11 mouse cellular contexts compared by ENCODE assay signal in genomic region chr2:28495207-28495756, GRCm38 (mm10). TPM values are rescaled to one million over a fixed set of nuclear protein-coding genes. Genes with fewer than 3 reads are reported as not detected.
A peak's percentile ranks its signal among the peaks of the same experiment; 100 is the strongest.
DNase-seq lines count a peak whose midpoint lies in the region; ATAC-seq and TF ChIP-seq lines count a peak whose summit lies in the region.
"Had no signal": no experiment of that assay in that cellular context is flagged by ENCODE, and none has a peak within 500 bp of the region (broad histone marks: within the 10 kb centered on the region; RNA-seq: fewer than 3 reads in every experiment).

No protein-coding gene starts in this region.

- no peaks in the 10 kb centered on the region for H3K27me3 ChIP-seq in forebrain, postnatal 0 days (ENCODE audit: insufficient read depth, low read length)
- no peaks in the 10 kb centered on the region for H3K27me3 ChIP-seq in forebrain, embryonic 16.5 days (replicated peaks; ENCODE audit: control insufficient read depth, insufficient read depth, low read length)
- no peaks in the 10 kb centered on the region for H3K27me3 ChIP-seq in kidney, embryonic 16.5 days (ENCODE audit: insufficient read depth, low read length)
- H3K27me3 ChIP-seq in small intestine, adult 2 months (ENCODE audit: control insufficient read depth, insufficient read depth, low read length): no peaks in the 10 kb centered on the region
- H3K27me3 ChIP-seq: embryonic facial prominence, embryonic 12.5 days; hindbrain, embryonic 15.5 days had no signal

- 87% methylated on average over 14 of the region's 14 CpGs for WGBS in forebrain, postnatal 0 days
- 85% methylated on average over 14 of the region's 14 CpGs for WGBS in forebrain, embryonic 16.5 days
- 62% methylated on average over 14 of the region's 14 CpGs for WGBS in kidney, embryonic 16.5 days
- WGBS in small intestine, adult 2 months: 68% methylated on average over 14 of the region's 14 CpGs

- no peaks in the 10 kb centered on the region for H3K9me3 ChIP-seq in forebrain, postnatal 0 days (ENCODE audit: low read length)
- no peaks in the 10 kb centered on the region for H3K9me3 ChIP-seq in forebrain, embryonic 16.5 days (ENCODE audit: control insufficient read depth, low read length)
- H3K9me3 ChIP-seq in kidney, embryonic 16.5 days (ENCODE audit: low read length): no peaks in the 10 kb centered on the region
- H3K9me3 ChIP-seq: embryonic facial prominence, embryonic 12.5 days; G1E; hindbrain, embryonic 15.5 days had no signal

- H3K4me3 ChIP-seq in forebrain, postnatal 0 days (ENCODE audit: low read depth, low read length): no peak overlapping the region
- H3K4me3 ChIP-seq in forebrain, embryonic 16.5 days (replicated peaks; ENCODE audit: low read length): no peak overlapping the region
- H3K4me3 ChIP-seq in kidney, embryonic 16.5 days (ENCODE audit: low read length): peak overlapping the region; percentile 7; the same call in 1 of the 2 replicates
- H3K4me3 ChIP-seq in small intestine, adult 2 months (ENCODE audit: low read depth, low read length): peak overlapping the region; percentile 26; the same call in 1 of the 2 replicates
- H3K4me3 ChIP-seq: embryonic facial prominence, embryonic 12.5 days; hindbrain, embryonic 15.5 days had no signal

- TF ChIP-seq POLR2A in small intestine, adult 2 months (IDR thresholded peaks at IDR 0.05; ENCODE audit: low read depth, low read length): no peak

- no peaks in the 10 kb centered on the region for H3K36me3 ChIP-seq in forebrain, postnatal 0 days (ENCODE audit: insufficient read depth)
- H3K36me3 ChIP-seq in forebrain, embryonic 16.5 days (ENCODE audit: control insufficient read depth, insufficient read depth): no peaks in the 10 kb centered on the region
- H3K36me3 ChIP-seq in kidney, embryonic 16.5 days (ENCODE audit: insufficient read depth, low read length): no peaks in the 10 kb centered on the region
- no peaks in the 10 kb centered on the region for H3K36me3 ChIP-seq in small intestine, adult 2 months (ENCODE audit: control insufficient read depth, insufficient read depth, low read length)
- H3K36me3 ChIP-seq: embryonic facial prominence, embryonic 12.5 days; G1E; hindbrain, embryonic 15.5 days had no signal

- ATAC-seq in forebrain, postnatal 0 days: no peak
- ATAC-seq in forebrain, embryonic 16.5 days: no peak
- ATAC-seq in kidney, embryonic 16.5 days (ENCODE audit: low FRiP score, low TSS enrichment): no peak
- ATAC-seq in erythroblast, adult 5-6 weeks (replicated peaks; ENCODE audit: low FRiP score, poor library complexity, severe bottlenecking): no peak

- TF ChIP-seq CTCF in forebrain, postnatal 0 days (IDR thresholded peaks at IDR 0.05; ENCODE audit: low read depth): peak; percentile 47
- peak; percentile 41; the same call in 1 of the 2 replicates for TF ChIP-seq CTCF in small intestine, adult 2 months (IDR thresholded peaks at IDR 0.05; ENCODE audit: extremely low read depth, insufficient read length, insufficient replicate concordance, low read depth, low read length)

- H3K4me2 ChIP-seq in forebrain, postnatal 0 days (ENCODE audit: low read depth): no peak overlapping the region
- H3K4me2 ChIP-seq in forebrain, embryonic 16.5 days (ENCODE audit: low read length): no peak overlapping the region
- H3K4me2 ChIP-seq in kidney, embryonic 16.5 days (replicated peaks; ENCODE audit: low read depth, low read length): peak overlapping the region; percentile 30
- H3K4me2 ChIP-seq: embryonic facial prominence, embryonic 12.5 days; hindbrain, embryonic 15.5 days had no signal

- DNase-seq in forebrain, postnatal 0 days: no peak
- DNase-seq in right cerebral cortex, adult 2 months (ENCODE audit: low spot score in 2 of 2): peak; percentile 31 to 43
- no peak for DNase-seq in right cerebral cortex, adult 18-20 months
- no peak for DNase-seq in retina, embryonic 14.5 days (ENCODE audit: low spot score)

- H3K4me1 ChIP-seq in forebrain, postnatal 0 days (ENCODE audit: insufficient read depth): no peaks in the 10 kb centered on the region
- H3K4me1 ChIP-seq in forebrain, embryonic 16.5 days (replicated peaks; ENCODE audit: control insufficient read depth, insufficient read depth, low read length): no peaks in the 10 kb centered on the region
- peaks cover 6% of the 10 kb centered on the region; the same call in 1 of the 2 replicates for H3K4me1 ChIP-seq in kidney, embryonic 16.5 days (ENCODE audit: insufficient read depth, low read length)
- peaks cover 13% of the 10 kb centered on the region for H3K4me1 ChIP-seq in small intestine, adult 2 months (ENCODE audit: control insufficient read depth, insufficient read depth, insufficient read length, low read length)
- H3K4me1 ChIP-seq: embryonic facial prominence, embryonic 12.5 days; hindbrain, embryonic 15.5 days had no signal

- no peak overlapping the region for H3K27ac ChIP-seq in forebrain, postnatal 0 days (ENCODE audit: low read depth, low read length)
- no peak overlapping the region for H3K27ac ChIP-seq in forebrain, embryonic 16.5 days (ENCODE audit: low read length)
- H3K27ac ChIP-seq in kidney, embryonic 16.5 days (ENCODE audit: low read length): peak overlapping the region; percentile 78
- no peak overlapping the region for H3K27ac ChIP-seq in small intestine, adult 2 months (ENCODE audit: insufficient read depth, low read depth, low read length)
- H3K27ac ChIP-seq: embryonic facial prominence, embryonic 12.5 days; hindbrain, embryonic 15.5 days had no signal

- H3K9ac ChIP-seq in forebrain, postnatal 0 days: no peak overlapping the region
- no peak overlapping the region for H3K9ac ChIP-seq in forebrain, embryonic 16.5 days (replicated peaks; ENCODE audit: low read depth, low read length)
- no peak overlapping the region for H3K9ac ChIP-seq in kidney, embryonic 16.5 days (replicated peaks; ENCODE audit: low read length)
- H3K9ac ChIP-seq: embryonic facial prominence, embryonic 12.5 days; hindbrain, embryonic 15.5 days had no signal

RNA-seq across cellular contexts. Expression of gene Gbgt1, which starts 1.4 kb away (rescaled TPM):
- total RNA-seq in forebrain, postnatal 0 days (2014; rRNA removed): 1.5 and 4.9 TPM in 2 replicates
- 0.47 and 0.54 TPM in 2 replicates for polyA plus RNA-seq in forebrain, postnatal 0 days (2015; fragmentation: Nextera tagmentation; extraction: Ambion mirVana)
- polyA plus RNA-seq in forebrain, embryonic 16.5 days (2015; fragmentation: Nextera tagmentation; extraction: Ambion mirVana): 0.51 and 1.2 TPM in 2 replicates
- 5.5 and 6.3 TPM in 2 replicates for polyA plus RNA-seq in kidney, embryonic 16.5 days (2015; fragmentation: Nextera tagmentation; extraction: Ambion mirVana)
- 4.7 and 4.8 TPM in 2 replicates for polyA plus RNA-seq in small intestine, adult 2 months (2012; rRNA removed)
- total RNA-seq in erythroblast, adult 5-6 weeks (2015; ENCODE audit: low replicate concordance): not detected in 2 replicates
- total RNA-seq in erythroblast, adult 5-6 weeks (2017; ENCODE audit: low replicate concordance): not detected in 2 replicates
- total RNA-seq: G1E had no signal
- polyA plus RNA-seq: G1E had no signal

RNA-seq across cellular contexts. Expression of gene Gm10134, which starts 10.6 kb away (rescaled TPM):
- total RNA-seq in forebrain, postnatal 0 days (2014; rRNA removed): not detected in 2 replicates
- 1.8 and 2.3 TPM in 2 replicates for polyA plus RNA-seq in forebrain, postnatal 0 days (2015; fragmentation: Nextera tagmentation; extraction: Ambion mirVana)
- 1.8 and 2.4 TPM in 2 replicates for polyA plus RNA-seq in forebrain, embryonic 16.5 days (2015; fragmentation: Nextera tagmentation; extraction: Ambion mirVana)
- 8.3 and 9.8 TPM in 2 replicates for polyA plus RNA-seq in kidney, embryonic 16.5 days (2015; fragmentation: Nextera tagmentation; extraction: Ambion mirVana)
- polyA plus RNA-seq in small intestine, adult 2 months (2012; rRNA removed): 0.57 TPM in 1 of 2 replicates, not detected in the other
- 5.9 TPM in 1 of 2 replicates, not detected in the other for total RNA-seq in erythroblast, adult 5-6 weeks (2015; ENCODE audit: low replicate concordance)
- not detected in 2 replicates for total RNA-seq in erythroblast, adult 5-6 weeks (2017; ENCODE audit: low replicate concordance)
- total RNA-seq: G1E had no signal
- polyA plus RNA-seq: G1E had no signal

RNA-seq across cellular contexts. Expression of gene Ralgds, which starts 17.6 kb away (rescaled TPM):
- total RNA-seq in forebrain, postnatal 0 days (2014; rRNA removed): 176 and 197 TPM in 2 replicates
- polyA plus RNA-seq in forebrain, postnatal 0 days (2015; fragmentation: Nextera tagmentation; extraction: Ambion mirVana): 65.3 and 76.8 TPM in 2 replicates
- polyA plus RNA-seq in forebrain, embryonic 16.5 days (2015; fragmentation: Nextera tagmentation; extraction: Ambion mirVana): 83.5 and 83.7 TPM in 2 replicates
- 24.7 and 28.7 TPM in 2 replicates for polyA plus RNA-seq in kidney, embryonic 16.5 days (2015; fragmentation: Nextera tagmentation; extraction: Ambion mirVana)
- 51.2 and 110 TPM in 2 replicates for polyA plus RNA-seq in small intestine, adult 2 months (2012; rRNA removed)
- 1.5 TPM in 1 of 2 replicates, not detected in the other for total RNA-seq in erythroblast, adult 5-6 weeks (2015; ENCODE audit: low replicate concordance)
- 0.28 and 4.2 TPM in 2 replicates for total RNA-seq in erythroblast, adult 5-6 weeks (2017; ENCODE audit: low replicate concordance)

RNA-seq across cellular contexts. Expression of gene Mrps2, which starts 27.4 kb away (rescaled TPM):
- total RNA-seq in forebrain, postnatal 0 days (2014; rRNA removed): 25.4 and 33.4 TPM in 2 replicates
- polyA plus RNA-seq in forebrain, postnatal 0 days (2015; fragmentation: Nextera tagmentation; extraction: Ambion mirVana): 39.8 and 42.6 TPM in 2 replicates
- 50.9 and 60.0 TPM in 2 replicates for polyA plus RNA-seq in forebrain, embryonic 16.5 days (2015; fragmentation: Nextera tagmentation; extraction: Ambion mirVana)
- polyA plus RNA-seq in kidney, embryonic 16.5 days (2015; fragmentation: Nextera tagmentation; extraction: Ambion mirVana): 70.8 and 74.2 TPM in 2 replicates
- polyA plus RNA-seq in small intestine, adult 2 months (2012; rRNA removed): 16.4 and 21.0 TPM in 2 replicates
- total RNA-seq in erythroblast, adult 5-6 weeks (2015; ENCODE audit: low replicate concordance): 8.2 and 16.9 TPM in 2 replicates
- total RNA-seq in erythroblast, adult 5-6 weeks (2017; ENCODE audit: low replicate concordance): 3.2 and 7.5 TPM in 2 replicates

RNA-seq across cellular contexts. Expression of gene 1700007K13Rik, which starts 29.1 kb away (rescaled TPM):
- 5.2 and 5.4 TPM in 2 replicates for total RNA-seq in forebrain, postnatal 0 days (2014; rRNA removed)
- polyA plus RNA-seq in forebrain, postnatal 0 days (2015; fragmentation: Nextera tagmentation; extraction: Ambion mirVana): 5.2 and 8.5 TPM in 2 replicates
- 1.0 and 1.2 TPM in 2 replicates for polyA plus RNA-seq in forebrain, embryonic 16.5 days (2015; fragmentation: Nextera tagmentation; extraction: Ambion mirVana)
- polyA plus RNA-seq in kidney, embryonic 16.5 days (2015; fragmentation: Nextera tagmentation; extraction: Ambion mirVana): 0.22 and 0.94 TPM in 2 replicates
- not detected in 2 replicates for polyA plus RNA-seq in small intestine, adult 2 months (2012; rRNA removed)
- total RNA-seq in erythroblast, adult 5-6 weeks (2015; ENCODE audit: low replicate concordance): not detected in 2 replicates
- not detected in 2 replicates for total RNA-seq in erythroblast, adult 5-6 weeks (2017; ENCODE audit: low replicate concordance)
- total RNA-seq: G1E had no signal

Comparison
In these comparisons a context has a peak if more than half of its experiments do, and no peak if none do; other contexts are left out.
1. DNase-seq: peak in right cerebral cortex, adult 2 months (2 of 2); none in forebrain, postnatal 0 days (single experiment), right cerebral cortex, adult 18-20 months (single experiment) and retina, embryonic 14.5 days (single experiment).
2. H3K4me3 ChIP-seq: peak in kidney, embryonic 16.5 days (single experiment) and small intestine, adult 2 months (single experiment); none in forebrain, postnatal 0 days (single experiment) and forebrain, embryonic 16.5 days (single experiment).